Mouse (Mus musculus): ENCODE data around the gene Cherp.

Gene Cherp

DNA sequence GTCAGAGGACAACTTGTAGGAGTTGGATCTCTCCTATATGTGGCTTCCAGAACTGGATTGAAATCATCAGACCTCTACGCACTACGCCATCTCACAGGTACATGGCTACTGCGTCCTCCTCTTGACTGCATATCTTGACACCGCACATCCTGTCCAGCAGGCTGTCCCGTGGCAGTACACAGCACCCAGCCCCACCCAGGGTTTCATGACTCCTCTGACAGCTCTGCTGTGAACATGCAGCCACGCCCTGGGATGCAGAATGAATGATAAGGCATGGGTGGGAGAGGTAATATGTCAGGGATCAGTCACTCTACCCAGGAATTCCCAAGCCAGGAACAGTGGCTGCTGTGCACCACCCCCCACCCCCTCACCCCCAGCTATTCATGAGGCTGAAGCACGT, 61.2 kb downstream of the Cherp start:
- DNase-seq (ENCODE audit: low spot score): no peak

Measured in retina, embryonic 14.5 days (tissue).